Mouse (Mus musculus): ENCODE measurements around the gene Mon2. TPM values are rescaled to one million over a fixed set of nuclear protein-coding genes. Genes with fewer than 3 reads are reported as not detected.

The Mon2 gene
- polyA plus RNA-seq (2012; rRNA removed), result 47.3 and 69.0 TPM in 2 replicates

DNA sequence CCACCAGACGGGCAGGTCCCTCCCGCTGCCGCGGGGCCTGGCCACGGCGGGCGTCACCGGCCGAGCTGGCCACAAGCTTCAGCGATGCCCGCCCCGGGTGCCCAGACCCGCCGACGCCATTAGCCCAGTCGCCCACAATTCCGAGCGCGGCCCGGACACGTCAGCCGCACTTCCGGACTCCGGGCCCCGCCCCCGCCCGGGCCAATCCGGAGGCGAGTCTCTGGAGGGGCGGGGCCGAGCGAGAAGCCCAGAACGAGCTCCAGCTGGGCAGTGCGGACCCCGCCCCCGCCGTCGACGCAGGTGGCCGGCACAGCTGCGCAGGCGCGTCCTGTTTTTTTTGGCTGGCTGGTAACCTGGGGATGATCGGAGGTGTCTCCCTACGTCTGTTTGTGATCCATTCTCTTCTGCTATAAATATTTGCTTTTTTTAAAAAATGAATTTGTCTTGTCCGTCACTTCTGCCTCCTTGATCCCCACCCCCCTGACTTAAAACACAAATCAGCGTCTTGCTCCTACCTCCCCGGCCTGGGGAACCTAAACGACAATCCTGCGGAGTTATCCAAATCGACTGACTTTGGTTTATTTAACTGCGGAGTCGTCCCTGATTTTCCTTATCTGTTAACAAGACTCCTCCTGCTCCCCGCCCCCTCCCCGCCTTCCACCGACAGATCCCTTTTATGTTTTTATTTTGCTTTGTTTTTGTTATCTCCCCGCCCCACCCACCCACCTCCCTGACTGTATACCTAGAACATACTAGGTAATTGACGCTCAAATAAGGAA is at the start of gene Mon2:
Gene Mon2, minus strand, starts transcription at position 261 of the 779 bp plus-strand sequence.
- Histone ChIP-seq H3K4me1 (ENCODE audit: control insufficient read depth, insufficient read depth, low read length) (peaks cover 12% of the 10 kb centered on the region; the same call in 1 of the 2 replicates), H3K4me3 (replicated peaks; ENCODE audit: extremely low read depth, low read depth, low read length) (peak within 1 kb of the TSS; percentile 83)
- WGBS, result under 1% methylated on average over 58 of the region's 58 CpGs
- DNase-seq, result peak; percentile 91
- no peak for TF ChIP-seq CTCF (IDR thresholded peaks at IDR 0.05; ENCODE audit: insufficient read depth, low read length)
- peak; percentile 56; the same call in 1 of the 2 replicates for TF ChIP-seq POLR2A (IDR thresholded peaks at IDR 0.05; ENCODE audit: borderline replicate concordance, extremely low read depth, low read depth, low read length)

DNA sequence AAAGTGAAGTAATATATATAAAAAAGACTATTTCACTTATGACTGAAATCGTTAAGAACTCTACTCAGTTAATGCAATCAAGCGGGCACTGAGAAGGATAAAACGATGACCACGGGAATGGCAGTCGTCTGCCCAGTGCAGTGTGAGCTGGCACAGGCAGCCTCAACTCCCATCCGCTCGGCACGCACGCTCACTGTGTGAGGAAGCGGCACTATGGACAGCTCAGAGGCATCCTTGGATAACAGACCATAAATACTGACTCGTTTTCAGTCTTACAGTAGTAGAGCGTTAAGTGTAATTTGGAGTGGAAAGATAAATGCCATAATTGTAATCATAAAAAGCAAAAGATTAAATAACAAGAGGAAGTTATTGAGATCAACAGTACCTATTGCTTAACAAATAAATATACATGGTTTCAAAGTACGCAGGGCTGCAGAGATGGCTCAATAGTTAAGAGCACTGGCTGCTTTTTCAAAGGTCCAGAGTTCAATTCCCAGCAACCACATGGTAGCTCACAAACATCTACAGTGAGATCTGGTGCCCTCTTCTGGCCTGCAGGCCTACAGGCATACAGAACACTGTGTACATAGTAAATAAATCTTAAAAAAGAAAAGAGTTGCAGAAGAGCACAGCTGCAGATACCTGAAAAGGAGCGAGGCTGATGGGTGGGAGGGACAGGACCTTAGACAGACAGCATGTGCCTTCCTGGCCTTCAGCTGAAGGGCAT is 44.5 kb upstream of the Mon2 start:
- no peak overlapping the region for H3K4me3 ChIP-seq (replicated peaks; ENCODE audit: extremely low read depth, low read depth, low read length)
- no peak for DNase-seq
- no peak for TF ChIP-seq POLR2A (IDR thresholded peaks at IDR 0.05; ENCODE audit: borderline replicate concordance, extremely low read depth, low read depth, low read length)
- TF ChIP-seq CTCF (IDR thresholded peaks at IDR 0.05; ENCODE audit: insufficient read depth, low read length), result no peak
- 93% methylated on average over 14 of the region's 14 CpGs for WGBS
- no peaks in the 10 kb centered on the region for H3K4me1 ChIP-seq (ENCODE audit: control insufficient read depth, insufficient read depth, low read length)

DNA sequence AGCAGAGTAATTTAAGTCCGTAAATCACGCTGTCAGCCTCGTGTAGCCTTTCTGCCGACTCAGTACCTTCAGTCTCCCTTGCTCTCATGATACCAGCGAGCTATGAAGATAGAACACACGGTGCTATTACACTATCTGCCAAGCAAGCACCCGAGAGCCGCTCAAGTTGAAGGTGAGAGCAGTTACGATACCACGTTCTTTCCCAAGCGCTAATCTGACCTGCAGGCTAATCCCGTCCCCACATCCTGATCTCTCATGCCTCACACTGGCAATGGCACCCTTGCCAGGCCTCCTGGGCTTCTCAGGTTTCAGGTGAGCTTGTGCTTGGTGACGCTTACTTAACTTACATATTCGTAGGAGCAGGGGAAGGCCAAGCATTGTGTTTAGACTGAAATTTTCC is 40.6 kb upstream of the Mon2 start:
- Histone ChIP-seq H3K4me3 (replicated peaks; ENCODE audit: extremely low read depth, low read depth, low read length) (no peak overlapping the region), H3K4me1 (ENCODE audit: control insufficient read depth, insufficient read depth, low read length) (no peaks in the 10 kb centered on the region)
- TF ChIP-seq CTCF (IDR thresholded peaks at IDR 0.05; ENCODE audit: insufficient read depth, low read length) (no peak), POLR2A (IDR thresholded peaks at IDR 0.05; ENCODE audit: borderline replicate concordance, extremely low read depth, low read depth, low read length) (no peak)
- WGBS, result 84% methylated on average over 14 of the region's 14 CpGs
- no peak for DNase-seq

GRCm38 (mm10) chr10:123113466-123113865 is 37.2 kb upstream of the Mon2 start:
- no peak for TF ChIP-seq CTCF (IDR thresholded peaks at IDR 0.05; ENCODE audit: insufficient read depth, low read length)
- TF ChIP-seq POLR2A (IDR thresholded peaks at IDR 0.05; ENCODE audit: borderline replicate concordance, extremely low read depth, low read depth, low read length), result no peak
- no peaks in the 10 kb centered on the region for H3K4me1 ChIP-seq (ENCODE audit: control insufficient read depth, insufficient read depth, low read length)
- H3K4me3 ChIP-seq (replicated peaks; ENCODE audit: extremely low read depth, low read depth, low read length), result no peak overlapping the region
- DNase-seq, result no peak
- 95% methylated on average over 8 of the region's 8 CpGs for WGBS

- no peak for DNase-seq
- Histone ChIP-seq H3K4me3 (replicated peaks; ENCODE audit: extremely low read depth, low read depth, low read length) (no peak overlapping the region), H3K4me1 (ENCODE audit: control insufficient read depth, insufficient read depth, low read length) (no peaks in the 10 kb centered on the region)
- WGBS, result 87% methylated on average over 9 of the region's 9 CpGs
- TF ChIP-seq POLR2A (IDR thresholded peaks at IDR 0.05; ENCODE audit: borderline replicate concordance, extremely low read depth, low read depth, low read length) (no peak), CTCF (IDR thresholded peaks at IDR 0.05; ENCODE audit: insufficient read depth, low read length) (no peak)
Observed at GRCm38 (mm10) chr10:123112787-123113168, 36.5 kb upstream of the Mon2 start.

DNA sequence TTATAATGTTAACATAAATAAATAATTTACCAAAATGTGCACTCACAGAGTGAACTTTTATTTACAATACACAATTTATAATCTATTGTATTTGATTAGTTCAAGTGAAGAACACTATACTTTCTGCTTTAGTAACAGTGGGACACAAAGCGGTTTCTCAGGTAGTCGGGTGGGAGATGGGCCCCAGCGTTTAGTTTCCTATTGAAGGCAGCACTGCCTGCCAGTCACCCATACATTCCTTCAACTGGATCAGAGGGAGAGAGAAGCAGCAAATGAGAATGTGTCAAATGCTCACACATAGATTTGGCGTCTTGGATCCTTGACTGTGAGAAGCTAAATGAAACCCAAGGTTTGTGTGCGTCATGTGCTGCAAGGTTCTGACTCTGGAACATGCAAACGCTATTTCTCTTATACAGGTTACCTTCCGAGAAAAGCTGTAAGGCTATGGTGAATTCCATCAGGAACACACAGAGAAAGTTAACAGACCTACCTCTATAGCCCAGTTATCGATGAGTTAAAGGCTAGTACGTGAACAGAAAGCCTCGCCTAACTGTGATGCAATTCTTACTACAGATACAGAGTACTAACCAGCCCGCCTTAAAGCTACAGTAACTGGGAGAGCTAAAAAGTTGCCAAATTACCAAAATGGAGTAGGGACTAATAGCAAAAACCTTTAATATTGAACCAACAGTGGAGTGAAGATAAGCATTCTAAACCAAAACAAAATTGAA is 35.9 kb upstream of the Mon2 start:
- whole genome bisulfite sequencing, result 81% methylated on average over 11 of the region's 11 CpGs
- H3K4me3 ChIP-seq (replicated peaks; ENCODE audit: extremely low read depth, low read depth, low read length), result no peak overlapping the region
- no peak for TF ChIP-seq CTCF (IDR thresholded peaks at IDR 0.05; ENCODE audit: insufficient read depth, low read length)
- no peak for TF ChIP-seq POLR2A (IDR thresholded peaks at IDR 0.05; ENCODE audit: borderline replicate concordance, extremely low read depth, low read depth, low read length)
- no peaks in the 10 kb centered on the region for H3K4me1 ChIP-seq (ENCODE audit: control insufficient read depth, insufficient read depth, low read length)
- DNase-seq, result no peak

GRCm38 (mm10) chr10:123110548-123110947 is 34.2 kb upstream of the Mon2 start:
- Histone ChIP-seq H3K4me3 (replicated peaks; ENCODE audit: extremely low read depth, low read depth, low read length) (no peak overlapping the region), H3K4me1 (ENCODE audit: control insufficient read depth, insufficient read depth, low read length) (no peaks in the 10 kb centered on the region)
- no peak for TF ChIP-seq POLR2A (IDR thresholded peaks at IDR 0.05; ENCODE audit: borderline replicate concordance, extremely low read depth, low read depth, low read length)
- TF ChIP-seq CTCF (IDR thresholded peaks at IDR 0.05; ENCODE audit: insufficient read depth, low read length), result no peak
- no peak for DNase-seq
- WGBS, result 71% methylated on average over 11 of the region's 11 CpGs

DNA sequence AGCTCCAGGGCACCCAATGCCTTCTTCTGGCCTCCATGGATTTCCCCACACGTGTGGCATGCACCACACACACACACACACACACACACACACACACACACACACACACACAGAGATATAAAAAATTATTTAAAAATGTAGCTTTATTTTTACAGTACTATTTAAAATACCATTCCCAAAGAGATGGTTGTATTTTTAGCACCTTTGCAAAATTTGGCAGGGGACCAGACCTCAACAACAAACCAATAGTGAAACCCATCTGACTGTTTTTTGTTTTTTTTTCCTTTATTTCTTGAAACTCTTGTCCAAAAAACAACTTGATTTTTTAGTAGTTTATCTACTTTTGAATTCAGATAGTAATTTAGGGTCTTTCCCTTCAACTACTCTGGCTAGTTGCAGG is 32.2 kb upstream of the Mon2 start:
- no peak for TF ChIP-seq POLR2A (IDR thresholded peaks at IDR 0.05; ENCODE audit: borderline replicate concordance, extremely low read depth, low read depth, low read length)
- no peak for TF ChIP-seq CTCF (IDR thresholded peaks at IDR 0.05; ENCODE audit: insufficient read depth, low read length)
- Histone ChIP-seq H3K4me1 (ENCODE audit: control insufficient read depth, insufficient read depth, low read length) (no peaks in the 10 kb centered on the region), H3K4me3 (replicated peaks; ENCODE audit: extremely low read depth, low read depth, low read length) (no peak overlapping the region)
- WGBS, result 64% methylated on average over 1 of the region's 1 CpGs
- no peak for DNase-seq

GRCm38 (mm10) chr10:123108121-123108520 is 31.8 kb upstream of the Mon2 start:
- no peak for TF ChIP-seq CTCF (IDR thresholded peaks at IDR 0.05; ENCODE audit: insufficient read depth, low read length)
- no peak for DNase-seq
- WGBS, result 81% methylated on average over 5 of the region's 5 CpGs
- Histone ChIP-seq H3K4me1 (ENCODE audit: control insufficient read depth, insufficient read depth, low read length) (no peaks in the 10 kb centered on the region), H3K4me3 (replicated peaks; ENCODE audit: extremely low read depth, low read depth, low read length) (no peak overlapping the region)
